Mouse (Mus musculus) adrenal gland, postnatal 25 days (tissue): ENCODE data around the gene Ginm1. TPM values are rescaled to one million over a fixed set of nuclear protein-coding genes. Genes with fewer than 3 reads are reported as not detected.
A peak's percentile ranks its signal among the peaks of the same experiment; 100 is the strongest.

Experiments
- DNase-seq: peaks from one replicate; pipeline ENCODE4 v3.0.0; 2021; ENCODE audit warnings: mixed read lengths
- long read RNA-seq: library from polyadenylated mRNA; stranded (forward); transcript quantifications from one replicate; pipeline ENCODE4 v2.0.0, GENCODE M21; 2021
- total RNA-seq: library from RNA; stranded (reverse); gene quantifications from 2 replicates; pipeline ENCODE4 v1.2.3, GENCODE M21; 2021

Ginm1 gene
- 278 and 285 TPM in 2 replicates for total RNA-seq
- long read RNA-seq, transcript Ginm1-201 (8 exons, 1,557 nt), result minor isoform, 16 of 232 reads
- long read RNA-seq, transcript Ginm1-204 (8 exons, 1,525 nt), result major isoform, 196 of 232 reads
- long read RNA-seq, partial matches to known transcripts, result 1 of 232 reads
- long read RNA-seq, other reads (novel, unspliced or antisense), result 16 of 232 reads

DNA sequence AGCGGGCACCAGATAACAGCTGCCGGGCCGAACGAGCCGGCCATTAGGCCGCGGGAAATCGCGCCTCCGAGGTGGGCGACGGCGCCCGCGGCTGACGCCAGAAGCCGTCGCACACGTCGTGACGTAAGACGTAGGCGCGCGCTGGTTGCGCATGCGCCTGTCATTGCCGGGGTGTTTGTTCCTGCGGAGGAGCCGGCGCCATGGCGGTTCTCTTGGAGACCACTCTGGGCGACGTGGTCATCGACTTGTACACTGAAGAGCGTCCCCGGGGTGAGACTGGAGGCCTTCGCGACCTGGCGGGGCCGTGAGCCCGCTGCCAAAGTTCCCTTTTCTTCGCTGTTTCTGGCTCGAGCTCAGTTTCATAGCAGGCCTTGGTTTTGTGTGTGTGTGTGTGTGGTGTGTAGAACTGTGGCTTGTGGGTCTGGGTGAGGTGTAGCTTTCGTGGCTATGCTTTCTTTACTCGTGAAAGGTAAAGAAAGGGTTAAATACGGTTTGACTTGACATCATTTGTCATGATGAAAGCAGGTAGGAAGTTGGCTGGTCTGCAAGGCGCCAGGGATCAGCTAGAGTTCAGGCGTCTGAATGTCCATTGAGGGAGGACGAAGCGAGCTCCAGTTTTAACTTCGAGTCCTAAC lies at the start of gene Ginm1, which contains the start of gene Ppil4:
Gene Ginm1 (minus strand): TSS at position 74 of the 635 bp plus-strand sequence.
Gene Ppil4 (plus strand): TSS at position 141 of the 635 bp plus-strand sequence.
- peak; percentile 89 for DNase-seq

- DNase-seq, result peak; percentile 81
These were observed 49.0 kb upstream of the Ginm1 start for GRCm38 (mm10) chr10:7841571-7842080.

GRCm38 (mm10) chr10:7840785-7841184 lies 48.2 kb upstream of the Ginm1 start:
- DNase-seq, result no peak

DNA sequence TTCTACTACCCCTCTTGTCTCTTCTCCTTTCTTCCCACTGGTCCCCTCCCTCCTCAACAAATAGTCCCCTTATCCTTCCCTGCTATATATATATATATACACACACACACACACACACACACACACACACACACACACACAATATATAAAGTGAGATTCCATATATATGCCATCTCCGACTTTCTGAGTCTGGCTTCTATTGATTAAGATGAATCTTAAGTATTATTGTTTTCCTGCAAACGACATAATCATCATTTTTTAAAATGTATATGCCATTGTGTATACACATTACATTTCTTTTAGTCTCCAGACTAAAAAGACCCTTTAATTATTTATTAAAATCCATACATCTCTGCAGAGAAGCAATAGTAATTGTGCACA lies 47.7 kb upstream of the Ginm1 start:
- no peak for DNase-seq

DNA sequence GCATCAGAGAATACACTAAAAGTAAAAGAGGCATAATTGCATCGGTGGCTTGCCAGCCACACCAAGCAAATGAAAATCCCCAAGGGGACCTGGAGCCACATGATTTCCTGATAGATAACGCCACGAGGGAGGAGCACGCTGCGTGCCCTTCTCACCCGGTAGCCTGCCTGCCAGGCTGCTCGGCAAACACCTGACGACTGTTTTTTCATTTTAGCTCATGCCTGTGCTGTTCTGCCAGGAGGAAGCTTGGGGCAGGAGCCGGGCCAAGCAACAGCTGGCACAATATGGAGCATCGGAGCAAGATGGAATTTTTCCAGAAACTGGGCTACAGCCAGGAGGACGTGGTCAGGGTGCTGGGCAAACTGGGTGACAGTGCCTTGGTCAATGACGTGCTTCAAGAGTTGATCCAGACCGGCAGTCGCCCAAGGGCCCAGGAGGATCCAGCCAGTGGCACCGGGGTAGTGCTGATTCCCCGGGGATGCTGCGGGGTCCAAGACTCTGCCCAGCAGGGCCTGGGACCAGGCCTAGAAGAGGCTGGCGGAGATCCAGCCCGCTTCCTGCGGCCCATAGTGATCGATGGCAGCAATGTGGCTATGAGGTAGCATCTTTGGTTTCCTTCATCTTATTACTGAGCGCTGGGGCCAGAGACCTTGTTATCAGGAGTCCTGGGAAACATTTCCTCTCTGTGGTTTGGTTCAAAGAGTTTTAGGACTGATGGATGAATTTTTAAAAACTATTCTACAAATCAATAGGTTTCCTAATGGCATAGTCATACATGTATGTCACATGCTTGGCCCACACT lies 47.1 kb upstream of the Ginm1 start:
- peak; percentile 41 for DNase-seq

DNA sequence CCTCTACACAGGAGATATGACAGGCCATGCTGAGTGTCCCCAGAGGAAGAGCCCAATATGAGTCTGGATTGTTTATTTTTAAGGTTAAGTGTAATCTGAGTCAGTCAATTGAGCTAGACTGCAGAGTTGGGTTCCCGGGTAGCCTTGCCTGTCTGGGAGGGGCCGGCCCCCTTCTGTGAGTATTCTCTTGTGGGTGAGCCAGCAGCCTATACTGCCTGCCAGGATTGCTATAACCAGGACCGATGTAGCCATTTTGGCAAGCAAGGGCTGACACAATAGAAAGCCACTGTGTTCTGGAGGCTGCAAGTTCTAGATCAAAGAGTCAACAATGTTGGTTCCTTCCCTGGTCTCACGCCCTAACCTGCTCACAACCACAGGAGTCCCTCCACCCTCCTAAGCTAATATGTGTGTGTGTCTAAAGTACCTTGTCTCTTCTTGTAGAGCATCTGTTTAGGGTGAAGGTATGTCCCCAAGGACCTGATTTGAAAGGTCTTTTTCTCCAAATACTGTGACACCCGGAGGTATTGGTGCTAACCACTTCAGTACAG lies 46.3 kb upstream of the Ginm1 start:
- DNase-seq, result no peak

- DNase-seq, result no peak
These were observed 45.4 kb upstream of the Ginm1 start for GRCm38 (mm10) chr10:7838036-7838435.

DNA sequence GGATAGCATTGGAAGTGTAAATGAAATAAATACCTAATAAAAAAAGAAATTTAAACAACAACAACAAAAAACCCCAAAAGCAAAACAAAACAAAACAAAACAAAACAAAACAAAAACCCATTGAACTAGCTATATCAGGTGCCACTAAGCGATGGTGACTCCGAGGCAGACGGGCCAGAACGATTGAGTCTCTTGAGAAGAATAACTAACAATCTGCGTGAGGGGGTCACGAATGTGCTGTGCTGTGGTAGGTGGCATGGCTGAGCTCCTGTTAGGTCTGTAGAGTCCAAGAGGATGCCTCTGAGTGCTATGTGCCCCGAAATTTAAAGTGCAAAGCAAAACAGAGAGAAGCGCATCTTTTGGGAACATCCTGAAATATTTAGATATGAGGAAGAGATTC lies 44.8 kb upstream of the Ginm1 start:
- no peak for DNase-seq

GRCm38 (mm10) chr10:7836902-7837301 lies 44.3 kb upstream of the Ginm1 start:
- no peak for DNase-seq

- no peak for DNase-seq
These were observed 42.1 kb upstream of the Ginm1 start for GRCm38 (mm10) chr10:7834671-7835225.

DNA sequence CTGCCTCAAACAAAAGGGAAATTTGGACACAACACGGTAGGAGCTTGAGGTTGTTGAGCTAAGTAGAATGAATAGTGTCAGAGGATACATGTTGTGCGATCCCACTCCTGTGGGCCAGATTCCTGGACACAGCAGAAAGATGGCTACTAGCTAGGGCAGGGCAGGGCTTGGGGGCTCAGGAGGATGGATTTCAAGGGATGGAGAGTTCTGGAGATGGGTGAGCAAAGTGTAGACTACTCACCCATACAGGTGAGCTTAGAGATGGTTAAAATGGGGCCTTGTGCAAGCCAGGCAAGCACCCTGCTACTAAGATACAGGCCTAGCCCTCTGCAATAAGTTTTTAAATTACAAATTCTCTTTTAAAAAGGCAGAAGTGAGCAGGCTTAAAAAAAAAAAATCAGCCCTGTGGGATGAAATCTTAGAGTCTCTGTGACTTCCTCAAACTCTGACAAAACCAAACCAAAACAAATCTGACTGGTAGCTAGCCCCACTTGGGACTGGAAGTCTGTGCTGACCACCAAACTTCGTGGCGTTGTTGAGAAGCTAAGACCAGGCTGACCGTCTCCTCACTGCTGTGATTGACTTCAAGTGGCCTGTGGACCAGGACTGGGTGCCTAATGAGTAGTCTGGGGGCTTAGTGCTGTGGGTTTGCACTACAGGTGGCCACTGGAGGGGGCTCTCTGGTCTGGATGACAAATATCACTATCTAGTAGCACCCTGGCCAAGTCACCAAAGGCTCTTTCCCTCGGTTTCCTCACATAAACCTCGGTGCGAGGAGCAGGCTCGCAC lies 40.9 kb upstream of the Ginm1 start:
- no peak for DNase-seq

- peak; percentile 27 for DNase-seq
These were observed 39.6 kb upstream of the Ginm1 start, which contains the start of gene Zc3h12d for GRCm38 (mm10) chr10:7832171-7832676. Gene Zc3h12d (plus strand): TSS chr10:7832470.

DNA sequence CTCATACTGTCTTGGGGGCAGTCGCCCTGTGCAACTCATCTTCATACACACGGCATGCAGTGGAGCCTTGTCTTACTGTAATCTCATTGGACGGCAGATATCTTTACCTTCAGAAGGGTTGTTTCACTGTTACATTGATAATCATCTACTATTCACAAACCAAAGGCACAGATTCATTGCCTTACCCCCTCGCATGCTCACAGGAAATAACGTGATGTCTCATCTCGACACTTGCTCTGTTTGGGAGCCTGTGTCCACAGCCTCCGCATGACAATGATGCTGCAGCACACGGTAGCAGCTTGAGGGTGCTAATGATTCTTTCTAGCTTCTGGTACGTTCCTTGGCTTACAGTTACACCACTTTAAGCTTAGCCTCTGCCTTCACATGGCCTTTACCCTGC lies 33.5 kb upstream of the Ginm1 start:
- no peak for DNase-seq

GRCm38 (mm10) chr10:7825281-7825665 lies 32.6 kb upstream of the Ginm1 start:
- DNase-seq, result no peak

DNA sequence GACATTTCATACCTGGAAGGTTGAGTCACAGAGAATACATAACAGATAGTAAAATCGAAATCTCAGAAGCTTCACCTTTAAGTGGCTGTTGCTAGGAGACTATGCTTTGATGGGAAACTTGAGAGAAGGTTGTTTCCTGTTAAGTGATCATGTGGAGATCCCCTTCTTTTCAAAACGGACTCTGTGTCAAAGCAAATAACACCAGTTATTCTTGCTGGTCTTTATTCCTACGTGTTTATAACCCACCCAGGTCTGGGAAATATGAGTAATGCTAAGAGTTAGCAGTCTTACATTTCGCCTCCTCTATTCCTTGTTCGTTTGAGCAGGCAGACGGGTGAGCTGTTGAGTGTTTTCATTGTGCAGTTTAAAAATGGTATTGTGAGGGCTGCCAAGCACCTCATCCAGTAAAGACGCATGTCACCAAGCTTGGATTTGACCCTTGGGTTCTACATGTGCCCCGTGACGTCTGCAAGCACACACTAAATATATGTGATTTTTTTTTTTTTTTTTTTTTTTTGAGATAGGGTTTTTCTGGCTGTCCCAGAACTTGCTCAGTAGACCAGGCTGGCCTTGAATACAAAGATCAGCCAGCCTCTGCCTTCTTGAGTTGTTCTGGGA lies 32.1 kb upstream of the Ginm1 start:
- no peak for DNase-seq

DNA sequence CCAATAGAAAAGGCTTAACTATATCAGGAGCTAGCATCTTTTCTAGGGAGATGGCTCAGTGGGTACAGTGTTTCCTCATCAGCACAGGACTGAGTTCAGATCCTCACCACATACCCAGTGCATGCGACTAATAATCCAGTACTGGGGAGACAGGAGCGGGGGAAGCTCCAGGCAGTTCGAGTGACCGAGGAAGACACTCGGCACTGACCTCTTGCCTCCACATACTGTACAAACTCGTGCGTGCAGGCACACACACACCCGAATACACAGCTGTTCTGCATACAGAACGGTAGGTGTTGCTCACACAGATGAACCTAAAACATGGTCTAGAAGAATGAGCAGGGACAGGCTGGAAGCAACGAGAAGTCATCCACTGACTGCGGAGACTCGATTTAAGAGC lies 29.4 kb upstream of the Ginm1 start:
- no peak for DNase-seq

- no peak for DNase-seq
These were observed 27.5 kb upstream of the Ginm1 start for GRCm38 (mm10) chr10:7820171-7820570.

- no peak for DNase-seq
These were observed 27.0 kb upstream of the Ginm1 start for GRCm38 (mm10) chr10:7819603-7820002.

GRCm38 (mm10) chr10:7819156-7819555 lies 26.5 kb upstream of the Ginm1 start:
- DNase-seq, result no peak

DNA sequence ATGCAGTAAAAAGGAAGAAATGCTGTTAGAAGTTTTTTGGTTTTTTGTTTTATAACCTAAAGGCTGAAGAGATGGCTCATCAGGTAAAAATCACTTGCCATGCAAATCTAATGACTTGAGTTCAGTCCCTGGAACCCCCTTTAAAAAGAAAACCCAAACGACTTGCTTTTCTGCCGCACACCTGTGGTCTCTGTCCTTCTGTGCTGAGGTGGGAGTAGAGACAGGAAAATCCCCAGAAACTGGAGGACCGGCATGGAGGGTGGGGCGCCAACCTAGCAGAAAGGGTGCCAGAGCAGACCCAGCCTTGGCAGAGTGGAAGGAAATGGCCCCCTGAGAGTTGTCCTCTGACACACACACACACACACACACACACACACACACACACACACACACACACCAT lies 26.1 kb upstream of the Ginm1 start:
- DNase-seq, result no peak

DNA sequence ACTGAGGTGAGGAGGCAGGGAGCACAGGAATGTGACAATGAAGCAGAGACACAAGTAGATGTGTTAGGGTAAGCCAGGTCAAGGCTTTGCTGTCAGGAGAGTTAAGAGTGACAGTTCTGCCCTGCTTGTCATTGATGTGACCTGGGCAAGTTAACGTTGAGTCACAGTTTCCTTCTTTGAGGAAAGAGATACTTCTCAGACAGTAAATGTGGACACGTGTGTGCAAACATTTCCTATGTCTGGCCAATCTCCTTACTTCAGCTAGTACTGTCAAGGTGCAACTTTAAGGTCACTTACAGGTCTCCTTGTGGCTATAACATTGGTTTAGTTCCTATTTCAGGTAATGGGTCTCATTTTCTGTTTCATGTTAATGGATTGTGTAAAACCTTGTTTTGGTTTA lies 23.9 kb upstream of the Ginm1 start:
- no peak for DNase-seq
